In the genomic region with DNA sequence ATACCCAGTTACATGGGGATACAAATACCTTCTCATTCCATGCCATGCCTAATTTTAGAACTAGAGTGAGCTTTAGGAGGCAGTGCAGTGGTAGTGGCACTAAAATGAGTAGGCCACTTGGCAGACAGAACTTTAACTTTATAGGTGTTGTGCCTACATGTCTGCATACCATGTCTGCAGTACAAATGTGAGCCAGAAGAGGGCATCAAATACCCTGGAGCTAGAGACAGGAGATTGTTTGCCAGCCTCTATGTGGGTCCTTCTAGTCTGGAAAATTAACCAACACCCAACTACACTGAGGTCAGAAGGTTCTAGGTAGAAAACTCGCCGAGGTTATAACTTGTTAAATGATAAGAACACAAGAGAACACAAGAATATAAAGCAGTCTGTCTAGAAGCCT, we compare ENCODE assay signal across 10 mouse cellular contexts. TPM values are rescaled to one million over a fixed set of nuclear protein-coding genes. Genes with fewer than 3 reads are reported as not detected.
DNase-seq lines count a peak whose midpoint lies in the region; ATAC-seq and TF ChIP-seq lines count a peak whose summit lies in the region.
"Had no signal": no experiment of that assay in that cellular context is flagged by ENCODE, and none has a peak within 500 bp of the region (broad histone marks: within the 10 kb centered on the region; RNA-seq: fewer than 3 reads in every experiment).

No protein-coding gene starts in this region.

- no peak overlapping the region for H3K4me3 ChIP-seq in forebrain, postnatal 0 days (ENCODE audit: low read depth, low read length)
- H3K4me3 ChIP-seq in forebrain, embryonic 15.5 days, result no peak overlapping the region
- H3K4me3 ChIP-seq in midbrain, embryonic 14.5 days (replicated peaks; ENCODE audit: low read depth, low read length), result no peak overlapping the region
- no peak overlapping the region for H3K4me3 ChIP-seq in midbrain, embryonic 10.5 days
- H3K4me3 ChIP-seq in hindbrain, embryonic 14.5 days (replicated peaks; ENCODE audit: low read length), result no peak overlapping the region
- H3K4me3 ChIP-seq: limb, embryonic 15.5 days had no signal

- H3K4me1 ChIP-seq in forebrain, postnatal 0 days (ENCODE audit: insufficient read depth), result no peaks in the 10 kb centered on the region
- 0 out of 2 replicates have a peak, but pooled peaks cover 2% of the 10 kb centered on the region for H3K4me1 ChIP-seq in forebrain, embryonic 15.5 days
- no peaks in the 10 kb centered on the region for H3K4me1 ChIP-seq in midbrain, embryonic 14.5 days (ENCODE audit: control insufficient read depth, insufficient read depth, low read length)
- H3K4me1 ChIP-seq in midbrain, embryonic 10.5 days, result peaks cover 2% of the 10 kb centered on the region; the same call in 1 of the 2 replicates
- no peaks in the 10 kb centered on the region for H3K4me1 ChIP-seq in hindbrain, embryonic 14.5 days (replicated peaks; ENCODE audit: control insufficient read depth, insufficient read depth, low read length)

- no peaks in the 10 kb centered on the region for H3K9me3 ChIP-seq in forebrain, postnatal 0 days (ENCODE audit: low read length)
- no peaks in the 10 kb centered on the region for H3K9me3 ChIP-seq in forebrain, embryonic 15.5 days
- H3K9me3 ChIP-seq in midbrain, embryonic 14.5 days (ENCODE audit: control insufficient read depth, low read length), result no peaks in the 10 kb centered on the region
- H3K9me3 ChIP-seq in midbrain, embryonic 10.5 days (replicated peaks), result no peaks in the 10 kb centered on the region
- H3K9me3 ChIP-seq in hindbrain, embryonic 14.5 days (ENCODE audit: control insufficient read depth, low read length), result no peaks in the 10 kb centered on the region
- H3K9me3 ChIP-seq: limb, embryonic 15.5 days had no signal

- H3K27ac ChIP-seq in forebrain, postnatal 0 days (ENCODE audit: low read depth, low read length), result no peak overlapping the region
- no peak overlapping the region for H3K27ac ChIP-seq in forebrain, embryonic 15.5 days (replicated peaks)
- H3K27ac ChIP-seq in midbrain, embryonic 14.5 days (replicated peaks; ENCODE audit: low read depth, low read length), result no peak overlapping the region
- H3K27ac ChIP-seq in midbrain, embryonic 10.5 days (replicated peaks), result no peak overlapping the region
- H3K27ac ChIP-seq in hindbrain, embryonic 14.5 days, result no peak overlapping the region
- H3K27ac ChIP-seq: limb, embryonic 15.5 days had no signal

- H3K27me3 ChIP-seq in forebrain, postnatal 0 days (ENCODE audit: insufficient read depth, low read length), result no peaks in the 10 kb centered on the region
- H3K27me3 ChIP-seq in forebrain, embryonic 15.5 days, result no peaks in the 10 kb centered on the region
- H3K27me3 ChIP-seq in midbrain, embryonic 14.5 days (ENCODE audit: control insufficient read depth, insufficient read depth, low read length), result no peaks in the 10 kb centered on the region
- H3K27me3 ChIP-seq in midbrain, embryonic 10.5 days (ENCODE audit: low read depth, poor library complexity, severe bottlenecking), result no peaks in the 10 kb centered on the region
- no peaks in the 10 kb centered on the region for H3K27me3 ChIP-seq in splenic B cell, adult 2 months (ENCODE audit: control insufficient read depth, insufficient read depth, low read length, poor library complexity, severe bottlenecking)
- no peaks in the 10 kb centered on the region for H3K27me3 ChIP-seq in hindbrain, embryonic 14.5 days (ENCODE audit: control insufficient read depth, insufficient read depth, low read length)
- H3K27me3 ChIP-seq: limb, embryonic 15.5 days had no signal

- no peaks in the 10 kb centered on the region for H3K36me3 ChIP-seq in forebrain, postnatal 0 days (ENCODE audit: insufficient read depth)
- no peaks in the 10 kb centered on the region for H3K36me3 ChIP-seq in forebrain, embryonic 15.5 days
- no peaks in the 10 kb centered on the region for H3K36me3 ChIP-seq in midbrain, embryonic 14.5 days (ENCODE audit: control insufficient read depth, insufficient read depth, low read length)
- H3K36me3 ChIP-seq in midbrain, embryonic 10.5 days, result no peaks in the 10 kb centered on the region
- no peaks in the 10 kb centered on the region for H3K36me3 ChIP-seq in splenic B cell, adult 2 months (ENCODE audit: control insufficient read depth, insufficient read depth, low read length, poor library complexity, severe bottlenecking)
- H3K36me3 ChIP-seq in hindbrain, embryonic 14.5 days (replicated peaks; ENCODE audit: control insufficient read depth, insufficient read depth), result no peaks in the 10 kb centered on the region
- H3K36me3 ChIP-seq: limb, embryonic 15.5 days had no signal

- H3K4me2 ChIP-seq in forebrain, postnatal 0 days (ENCODE audit: low read depth), result no peak overlapping the region
- no peak overlapping the region for H3K4me2 ChIP-seq in forebrain, embryonic 15.5 days (replicated peaks)
- H3K4me2 ChIP-seq in midbrain, embryonic 14.5 days (ENCODE audit: low read length), result no peak overlapping the region
- H3K4me2 ChIP-seq in hindbrain, embryonic 14.5 days (replicated peaks), result no peak overlapping the region
- H3K4me2 ChIP-seq: limb, embryonic 15.5 days had no signal

- peak; percentile 20 for DNase-seq in forebrain, postnatal 0 days
- DNase-seq in midbrain, embryonic 14.5 days, result peak; percentile 24
- DNase-seq in midbrain, embryonic 10.5 days (ENCODE audit: low spot score), result no peak
- DNase-seq in splenic B cell, adult 2 months (ENCODE audit: low read depth, low spot score), result peak; percentile 68
- no peak for DNase-seq in urinary bladder, postnatal 36 days (ENCODE audit: low spot score in 2 of 2)
- no peak for DNase-seq in hindbrain, embryonic 14.5 days (ENCODE audit: low spot score)
- DNase-seq: cerebellum, adult 11 months had no signal

- ATAC-seq in forebrain, postnatal 0 days, result no peak
- no peak for ATAC-seq in forebrain, embryonic 15.5 days (replicated peaks)
- ATAC-seq in midbrain, embryonic 14.5 days (ENCODE audit: low FRiP score, low TSS enrichment), result no peak
- ATAC-seq in erythroblast, adult 5-6 weeks (replicated peaks; ENCODE audit: low FRiP score, poor library complexity, severe bottlenecking), result peak; percentile 69
- no peak for ATAC-seq in hindbrain, embryonic 14.5 days (ENCODE audit: low FRiP score)

- WGBS in forebrain, postnatal 0 days, result 69% methylated on average over 2 of the region's 2 CpGs
- WGBS in forebrain, embryonic 15.5 days, result 79% methylated on average over 2 of the region's 2 CpGs
- 58% methylated on average over 2 of the region's 2 CpGs for WGBS in midbrain, embryonic 14.5 days
- 68% methylated on average over 2 of the region's 2 CpGs for WGBS in midbrain, embryonic 10.5 days
- 68% methylated on average over 2 of the region's 2 CpGs for WGBS in hindbrain, embryonic 14.5 days

- TF ChIP-seq CTCF in forebrain, postnatal 0 days (IDR thresholded peaks at IDR 0.05; ENCODE audit: low read depth), result peak; percentile 56

- H3K9ac ChIP-seq in forebrain, postnatal 0 days, result no peak overlapping the region
- H3K9ac ChIP-seq in forebrain, embryonic 15.5 days (replicated peaks), result no peak overlapping the region
- no peak overlapping the region for H3K9ac ChIP-seq in midbrain, embryonic 14.5 days (replicated peaks; ENCODE audit: low read length)
- no peak overlapping the region for H3K9ac ChIP-seq in hindbrain, embryonic 14.5 days
- H3K9ac ChIP-seq: limb, embryonic 15.5 days had no signal

RNA-seq across cellular contexts. Expression of a gene that starts 9.0 kb away (rescaled TPM):
- 0.19 TPM in 1 of 2 replicates, not detected in the other for total RNA-seq in forebrain, postnatal 0 days (2014; rRNA removed)
- 0.09 TPM in 1 of 2 replicates, not detected in the other for polyA plus RNA-seq in forebrain, postnatal 0 days (2015; fragmentation: Nextera tagmentation; extraction: Ambion mirVana)
- 0.11 TPM in 2 replicates for polyA plus RNA-seq in forebrain, embryonic 15.5 days (2015; fragmentation: Nextera tagmentation; extraction: Ambion mirVana)
- polyA plus RNA-seq in midbrain, embryonic 14.5 days (2014; fragmentation: Nextera tagmentation; extraction: Ambion mirVana), result 0.15 TPM in 1 of 2 replicates, not detected in the other
- not detected in 2 replicates for polyA plus RNA-seq in midbrain, embryonic 10.5 days (2016; fragmentation: Nextera tagmentation; extraction: Ambion mirVana)
- not detected in 2 replicates for total RNA-seq in erythroblast, adult 5-6 weeks (2015; ENCODE audit: low replicate concordance)
- total RNA-seq in erythroblast, adult 5-6 weeks (2017; ENCODE audit: low replicate concordance), result not detected in 2 replicates
- polyA plus RNA-seq in hindbrain, embryonic 14.5 days (2014; fragmentation: Nextera tagmentation; extraction: Ambion mirVana), result not detected in 2 replicates
- polyA plus RNA-seq: limb, embryonic 15.5 days had no signal

RNA-seq across cellular contexts. Expression of a gene that starts 9.1 kb away (rescaled TPM):
- total RNA-seq in forebrain, postnatal 0 days (2014; rRNA removed), result 33.2 and 35.7 TPM in 2 replicates
- 30.3 and 34.4 TPM in 2 replicates for polyA plus RNA-seq in forebrain, postnatal 0 days (2015; fragmentation: Nextera tagmentation; extraction: Ambion mirVana)
- 51.6 and 59.1 TPM in 2 replicates for polyA plus RNA-seq in forebrain, embryonic 15.5 days (2015; fragmentation: Nextera tagmentation; extraction: Ambion mirVana)
- 47.9 and 51.2 TPM in 2 replicates for polyA plus RNA-seq in midbrain, embryonic 14.5 days (2014; fragmentation: Nextera tagmentation; extraction: Ambion mirVana)
- polyA plus RNA-seq in midbrain, embryonic 10.5 days (2016; fragmentation: Nextera tagmentation; extraction: Ambion mirVana), result 70.3 and 74.5 TPM in 2 replicates
- 15.8 and 18.2 TPM in 2 replicates for total RNA-seq in erythroblast, adult 5-6 weeks (2015; ENCODE audit: low replicate concordance)
- 32.1 and 44.7 TPM in 2 replicates for total RNA-seq in erythroblast, adult 5-6 weeks (2017; ENCODE audit: low replicate concordance)
- 40.7 and 40.9 TPM in 2 replicates for polyA plus RNA-seq in hindbrain, embryonic 14.5 days (2014; fragmentation: Nextera tagmentation; extraction: Ambion mirVana)

RNA-seq across cellular contexts. Expression of a gene that starts 13.2 kb away (rescaled TPM):
- total RNA-seq in forebrain, postnatal 0 days (2014; rRNA removed), result 101 and 114 TPM in 2 replicates
- 92.8 and 100 TPM in 2 replicates for polyA plus RNA-seq in forebrain, postnatal 0 days (2015; fragmentation: Nextera tagmentation; extraction: Ambion mirVana)
- 122 and 130 TPM in 2 replicates for polyA plus RNA-seq in forebrain, embryonic 15.5 days (2015; fragmentation: Nextera tagmentation; extraction: Ambion mirVana)
- polyA plus RNA-seq in midbrain, embryonic 14.5 days (2014; fragmentation: Nextera tagmentation; extraction: Ambion mirVana), result 133 and 138 TPM in 2 replicates
- 116 and 127 TPM in 2 replicates for polyA plus RNA-seq in midbrain, embryonic 10.5 days (2016; fragmentation: Nextera tagmentation; extraction: Ambion mirVana)
- 1.2 and 7.7 TPM in 2 replicates for total RNA-seq in erythroblast, adult 5-6 weeks (2015; ENCODE audit: low replicate concordance)
- 9.8 and 11.8 TPM in 2 replicates for total RNA-seq in erythroblast, adult 5-6 weeks (2017; ENCODE audit: low replicate concordance)
- polyA plus RNA-seq in hindbrain, embryonic 14.5 days (2014; fragmentation: Nextera tagmentation; extraction: Ambion mirVana), result 122 and 123 TPM in 2 replicates

RNA-seq across cellular contexts. Expression of a gene that starts 53.6 kb away (rescaled TPM):
- total RNA-seq in forebrain, postnatal 0 days (2014; rRNA removed), result not detected in 2 replicates
- polyA plus RNA-seq in forebrain, postnatal 0 days (2015; fragmentation: Nextera tagmentation; extraction: Ambion mirVana), result not detected in 2 replicates
- not detected in 2 replicates for polyA plus RNA-seq in forebrain, embryonic 15.5 days (2015; fragmentation: Nextera tagmentation; extraction: Ambion mirVana)
- not detected in 2 replicates for polyA plus RNA-seq in midbrain, embryonic 14.5 days (2014; fragmentation: Nextera tagmentation; extraction: Ambion mirVana)
- not detected in 2 replicates for polyA plus RNA-seq in midbrain, embryonic 10.5 days (2016; fragmentation: Nextera tagmentation; extraction: Ambion mirVana)
- total RNA-seq in erythroblast, adult 5-6 weeks (2015; ENCODE audit: low replicate concordance), result not detected in 2 replicates
- total RNA-seq in erythroblast, adult 5-6 weeks (2017; ENCODE audit: low replicate concordance), result not detected in 2 replicates
- not detected in 2 replicates for polyA plus RNA-seq in hindbrain, embryonic 14.5 days (2014; fragmentation: Nextera tagmentation; extraction: Ambion mirVana)
- polyA plus RNA-seq: limb, embryonic 15.5 days had no signal

Comparison
In these comparisons a context has a peak if more than half of its experiments do, and no peak if none do; other contexts are left out.
1. DNase-seq: peak in forebrain, postnatal 0 days (single experiment), midbrain, embryonic 14.5 days (single experiment) and splenic B cell, adult 2 months (single experiment); none in midbrain, embryonic 10.5 days (single experiment), urinary bladder, postnatal 36 days (0 of 2) and hindbrain, embryonic 14.5 days (single experiment).